Mouse (Mus musculus) heart, embryonic 11.5 days (tissue): ENCODE measurements around the gene Vsig1. TPM values are rescaled to one million over a fixed set of nuclear protein-coding genes. Genes with fewer than 3 reads are reported as not detected.

Experiments
- ATAC-seq: fragments of 200-750 bp; cut with Nextera tagmentation; replicated peaks from 2 replicates; pipeline ENCODE4 v1.8.0; 2017; ENCODE audit warnings: moderate library complexity; ENCODE audit not compliant: insufficient number of reproducible peaks, low FRiP score, low TSS enrichment
- H3K27ac ChIP-seq: fragments of 300-500 bp; sonication (generic); 2 replicates; pipeline ENCODE4 v1.5.1; 2014; ENCODE audit warnings: mild to moderate bottlenecking, low read depth, low read length
- H3K27me3 ChIP-seq: fragments of 300-500 bp; sonication (generic); 2 replicates; pipeline ENCODE4 v1.6.1; 2014; ENCODE audit warnings: mild to moderate bottlenecking, low read length, mixed read lengths; ENCODE audit not compliant: control insufficient read depth, insufficient read depth
- H3K36me3 ChIP-seq: fragments of 300-500 bp; sonication (generic); 2 replicates; pipeline ENCODE4 v1.6.1; 2014; ENCODE audit warnings: mild to moderate bottlenecking, low read length, moderate library complexity, mixed read lengths; ENCODE audit not compliant: control insufficient read depth, insufficient read depth
- H3K4me1 ChIP-seq: fragments of 300-500 bp; sonication (generic); 2 replicates; pipeline ENCODE4 v1.6.1; 2014; ENCODE audit warnings: low read length; ENCODE audit not compliant: control insufficient read depth, insufficient read depth
- H3K4me2 ChIP-seq: fragments of 300-500 bp; sonication (generic); 2 replicates; pipeline ENCODE4 v1.6.1; 2014; ENCODE audit warnings: mild to moderate bottlenecking, moderate library complexity
- H3K4me3 ChIP-seq: fragments of 300-500 bp; sonication (generic); 2 replicates; pipeline ENCODE4 v1.5.1; 2014; ENCODE audit warnings: low read depth, low read length
- H3K9ac ChIP-seq: fragments of 300-500 bp; sonication (generic); 2 replicates; pipeline ENCODE4 v1.6.1; 2014; ENCODE audit warnings: mild to moderate bottlenecking, low read depth, low read length, moderate library complexity
- H3K9me3 ChIP-seq: fragments of 300-500 bp; sonication (generic); replicated peaks from 2 replicates; pipeline ENCODE4 v1.6.1; 2016; ENCODE audit warnings: low read length; ENCODE audit not compliant: control insufficient read depth
- WGBS: fragments of 180-500 bp; shearing (Covaris S2); extraction: QIAGEN DNeasy Blood & Tissue Kit; methylation state at CpG from one replicate; pipeline ENCODE4 v1.1.7; 2014; ENCODE audit not compliant: insufficient replicate concordance; 5-methylcytosine and 5-hydroxymethylcytosine counted together
- polyA plus RNA-seq: library from polyadenylated mRNA; unstranded; fragments of >200 nt; fragmentation: Nextera tagmentation; extraction: Ambion mirVana; gene quantifications from 2 replicates; pipeline ENCODE4 v1.2.1, GENCODE M21; 2014

The Vsig1 gene
- polyA plus RNA-seq, 1 experiment from 2014 or later: not detected

- ATAC-seq: no peak
- Histone ChIP-seq H3K4me1 (no peaks in the 10 kb centered on the region), H3K9me3 (no peaks in the 10 kb centered on the region), H3K4me2 (no peak overlapping the region), H3K4me3 (no peak overlapping the region), H3K9ac (no peak overlapping the region), H3K27ac (no peak overlapping the region), H3K36me3 (no peaks in the 10 kb centered on the region), H3K27me3 (peaks cover 6% of the 10 kb centered on the region; the same call in 1 of the 2 replicates)
- WGBS: 45% methylated on average over 5 of the region's 5 CpGs
Measured at GRCm38 (mm10) chrX:140936271-140936670, 28.9 kb downstream of the Vsig1 start.

GRCm38 (mm10) chrX:140953618-140954017 is 46.2 kb downstream of the Vsig1 start:
- WGBS: 65% methylated on average over 4 of the region's 4 CpGs
- no peaks in the 10 kb centered on the region for H3K9me3 ChIP-seq
- no peaks in the 10 kb centered on the region for H3K36me3 ChIP-seq
- no peak for ATAC-seq
- no peak overlapping the region for H3K4me3 ChIP-seq
- no peak overlapping the region for H3K4me2 ChIP-seq
- no peaks in the 10 kb centered on the region for H3K4me1 ChIP-seq
- H3K9ac ChIP-seq: no peak overlapping the region
- no peak overlapping the region for H3K27ac ChIP-seq
- no peaks in the 10 kb centered on the region for H3K27me3 ChIP-seq

DNA sequence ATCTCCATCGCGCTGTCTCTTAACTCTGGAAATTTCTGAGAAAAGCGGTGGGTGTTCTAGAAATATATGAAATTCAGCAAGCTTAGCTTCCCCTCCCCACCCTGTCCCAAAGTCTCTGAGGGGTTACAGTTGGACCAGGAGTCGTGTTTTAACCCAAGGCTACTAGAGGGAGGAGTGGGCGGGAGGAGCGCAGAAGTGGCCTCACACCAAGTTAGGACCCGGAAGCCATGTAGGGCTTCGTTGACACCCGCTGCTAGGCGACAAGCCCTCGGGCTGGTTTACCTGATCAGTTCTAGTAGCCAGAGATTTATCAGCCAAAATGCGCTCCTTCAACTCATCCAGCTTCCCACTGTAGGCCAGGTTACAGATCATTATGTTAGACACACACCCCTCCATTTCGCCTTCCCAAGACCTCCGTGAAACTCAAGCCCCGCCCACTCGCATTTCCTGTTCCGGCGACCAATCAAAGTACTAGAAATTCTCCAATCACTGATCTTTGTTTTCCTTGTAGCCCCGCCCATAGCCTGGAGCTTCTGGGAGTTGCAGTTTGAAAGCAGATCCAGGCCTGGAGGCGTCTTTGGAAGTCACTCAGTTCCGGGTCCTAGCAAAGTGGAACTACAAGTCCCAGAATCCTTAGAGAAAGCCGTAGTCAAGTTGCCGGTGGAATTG is 49.0 kb downstream of the Vsig1 start, which contains the start of the genes Psmd10 and Atg4a:
Psmd10 (minus strand) TSS at position 457 of the 669 bp plus-strand sequence.
Atg4a (plus strand) TSS at position 636 of the 669 bp plus-strand sequence.
- H3K4me1 ChIP-seq: no peaks in the 10 kb centered on the region
- peak; percentile 96 for ATAC-seq
- H3K9me3 ChIP-seq: no peaks in the 10 kb centered on the region
- no peaks in the 10 kb centered on the region for H3K27me3 ChIP-seq
- H3K4me3 ChIP-seq: peak within 1 kb of the TSS; percentile 53
- peak within 1 kb of the TSS; percentile 41; the same call in 1 of the 2 replicates for H3K27ac ChIP-seq
- 15% methylated on average over 23 of the region's 23 CpGs for WGBS
- H3K9ac ChIP-seq: peak within 1 kb of the TSS; percentile 68
- no peaks in the 10 kb centered on the region for H3K36me3 ChIP-seq
- H3K4me2 ChIP-seq: peak within 1 kb of the TSS; percentile 63

DNA sequence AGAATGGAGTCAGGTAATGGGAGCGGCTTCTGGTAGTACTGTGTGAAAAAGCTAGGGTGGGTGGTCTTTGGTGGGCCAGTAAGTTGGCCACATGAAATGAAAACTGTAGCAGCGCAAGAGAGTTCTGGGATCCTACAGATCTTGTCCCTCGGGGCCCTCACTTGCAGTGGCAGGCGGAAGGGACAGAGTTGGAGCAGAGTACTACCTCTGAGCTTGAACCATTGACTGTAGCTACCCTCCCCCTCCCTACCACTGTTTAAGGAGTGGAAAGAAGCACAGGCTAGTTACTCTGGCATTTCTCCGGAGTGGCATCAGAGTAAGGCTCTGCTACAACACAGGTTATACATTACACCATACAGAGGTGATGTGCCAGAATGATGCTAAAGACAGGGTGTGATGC is 49.6 kb downstream of the Vsig1 start:
- 21% methylated on average over 5 of the region's 5 CpGs for WGBS
- no peak overlapping the region for H3K27ac ChIP-seq
- no peaks in the 10 kb centered on the region for H3K36me3 ChIP-seq
- ATAC-seq: peak; percentile 55
- 0 out of 2 replicates have a peak overlapping the region, but pooled peaks have one; percentile 49 for H3K9ac ChIP-seq
- H3K4me2 ChIP-seq: peak overlapping the region; percentile 63
- H3K27me3 ChIP-seq: no peaks in the 10 kb centered on the region
- H3K4me3 ChIP-seq: peak overlapping the region; percentile 53
- H3K9me3 ChIP-seq: no peaks in the 10 kb centered on the region
- H3K4me1 ChIP-seq: no peaks in the 10 kb centered on the region

DNA sequence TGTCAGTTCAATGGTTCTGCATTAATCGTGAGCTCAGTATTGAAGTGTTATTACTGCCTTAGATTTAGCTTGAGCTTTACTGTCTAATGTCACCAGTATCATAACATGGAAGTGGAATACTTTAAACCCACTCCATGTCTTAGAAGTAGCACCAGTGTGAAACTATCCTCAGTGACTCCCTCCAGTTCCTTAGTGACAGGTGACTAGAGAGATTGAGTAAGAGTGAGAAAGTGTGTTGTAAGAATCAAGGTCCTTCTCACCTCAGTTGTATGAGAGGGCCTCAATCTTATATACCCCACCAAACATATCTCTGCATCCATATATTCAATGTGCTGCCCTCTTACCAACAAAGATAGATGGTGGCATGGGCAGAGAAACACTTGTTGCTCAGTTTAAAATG is 71.5 kb downstream of the Vsig1 start:
- Histone ChIP-seq H3K4me2 (no peak overlapping the region), H3K9ac (no peak overlapping the region), H3K27ac (no peak overlapping the region), H3K4me3 (no peak overlapping the region), H3K27me3 (no peaks in the 10 kb centered on the region), H3K9me3 (no peaks in the 10 kb centered on the region), H3K36me3 (no peaks in the 10 kb centered on the region), H3K4me1 (no peaks in the 10 kb centered on the region; the same call in 1 of the 2 replicates)
- WGBS: 89% methylated on average over 1 of the region's 1 CpGs
- no peak for ATAC-seq

DNA sequence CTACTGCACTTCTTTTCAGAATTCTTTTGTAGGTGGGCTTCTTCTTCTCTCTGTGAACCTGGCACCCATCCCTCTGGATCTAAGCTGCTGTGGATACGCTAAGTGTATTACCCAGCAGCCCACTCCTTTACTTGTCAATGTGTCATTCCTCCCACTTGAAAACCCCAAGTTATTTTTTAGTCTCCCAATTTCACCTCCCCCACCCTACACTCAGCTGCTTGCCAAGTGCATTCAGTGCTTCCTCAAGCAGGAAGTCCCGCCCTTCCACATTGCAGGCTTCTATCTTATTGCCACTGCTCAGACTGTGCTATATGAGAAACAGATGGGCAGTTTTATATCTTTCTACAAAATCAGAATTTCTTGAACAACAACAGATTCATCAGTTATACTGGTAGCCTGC is 72.1 kb downstream of the Vsig1 start:
- Histone ChIP-seq H3K4me3 (no peak overlapping the region), H3K9ac (no peak overlapping the region), H3K4me1 (no peaks in the 10 kb centered on the region; the same call in 1 of the 2 replicates), H3K27ac (no peak overlapping the region), H3K27me3 (no peaks in the 10 kb centered on the region), H3K4me2 (no peak overlapping the region), H3K9me3 (no peaks in the 10 kb centered on the region), H3K36me3 (no peaks in the 10 kb centered on the region)
- no peak for ATAC-seq
- WGBS: 68% methylated on average over 2 of the region's 2 CpGs

- Histone ChIP-seq H3K36me3 (no peaks in the 10 kb centered on the region), H3K9ac (no peak overlapping the region), H3K27me3 (no peaks in the 10 kb centered on the region), H3K9me3 (no peaks in the 10 kb centered on the region), H3K27ac (no peak overlapping the region), H3K4me3 (no peak overlapping the region), H3K4me2 (no peak overlapping the region), H3K4me1 (no peaks in the 10 kb centered on the region; the same call in 1 of the 2 replicates)
- ATAC-seq: no peak
- 76% methylated on average over 4 of the region's 4 CpGs for WGBS
Measured at GRCm38 (mm10) chrX:140980163-140980562, 72.8 kb downstream of the Vsig1 start.

DNA sequence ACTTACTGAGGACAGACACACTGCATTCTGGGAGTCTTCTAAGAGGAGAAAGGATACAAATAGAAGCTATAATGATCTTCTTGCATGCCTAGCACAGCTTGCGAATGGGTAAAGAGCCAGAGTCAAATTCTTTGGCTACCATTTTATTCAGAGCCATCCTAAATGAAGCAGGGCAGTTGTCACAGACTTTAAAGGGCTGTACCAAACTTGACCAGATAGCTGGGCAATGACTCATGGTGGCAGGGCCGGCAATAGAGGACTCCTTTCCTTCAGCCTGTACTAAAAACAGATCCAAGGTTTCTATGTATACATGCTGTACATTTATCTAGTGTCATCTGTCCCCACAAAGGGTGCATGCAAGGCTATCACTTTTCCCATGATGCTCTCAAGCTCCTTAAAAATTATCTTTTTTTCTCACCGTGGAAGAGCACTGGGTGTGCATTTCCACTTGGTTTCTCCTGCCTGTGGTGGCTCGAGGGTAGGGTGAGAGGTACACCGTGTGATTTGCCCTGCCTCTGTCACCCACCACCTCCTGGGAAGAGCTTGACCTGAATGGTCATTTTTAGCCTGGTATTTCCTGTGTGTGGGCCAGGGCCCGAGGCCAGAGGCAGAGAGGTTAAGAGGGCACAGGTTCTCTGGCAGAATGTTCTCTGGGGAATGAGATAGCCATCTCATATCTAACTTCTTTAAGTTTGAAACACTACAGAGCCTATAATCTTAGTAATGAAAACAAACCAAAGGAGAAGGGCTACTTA is 76.0 kb downstream of the Vsig1 start:
- ATAC-seq: no peak
- Histone ChIP-seq H3K9ac (no peak overlapping the region), H3K4me2 (no peak overlapping the region), H3K4me3 (no peak overlapping the region), H3K9me3 (no peaks in the 10 kb centered on the region), H3K36me3 (no peaks in the 10 kb centered on the region), H3K27me3 (peaks cover 5% of the 10 kb centered on the region), H3K4me1 (no peaks in the 10 kb centered on the region; the same call in 1 of the 2 replicates), H3K27ac (no peak overlapping the region)
- WGBS: 37% methylated on average over 6 of the region's 6 CpGs
